Mouse (Mus musculus) MEL (cell line): Measurements from ENCODE around the gene Swsap1. TPM values are rescaled to one million over a fixed set of nuclear protein-coding genes. Genes with fewer than 3 reads are reported as not detected.

Experiments used
- DNase-seq: peaks from one replicate; pipeline ENCODE4 v3.0.0; 2011; ENCODE audit warnings: low read depth, low spot score
- H3K27ac ChIP-seq: 2 replicates; pipeline ENCODE4 v1.5.1; 2012; ENCODE audit warnings: low read depth, mild to moderate bottlenecking, control low read depth, low read length, moderate library complexity; ENCODE audit not compliant: control insufficient read depth
- H3K27me3 ChIP-seq, 2 experiments: fragments of 150-350 bp in 1 of 2; sonication (generic) in 1 of 2; 2 replicates each; pipeline ENCODE4 v1.6.1; 2012; ENCODE audit warnings: low read length in 2 of 2, mild to moderate bottlenecking in 2 of 2, improper control_type of control experiment in 1 of 2, moderate library complexity in 1 of 2; ENCODE audit not compliant: insufficient read depth in 2 of 2, control insufficient read depth in 1 of 2
- H3K36me3 ChIP-seq, 2 experiments: 2 replicates each; pipeline ENCODE4 v1.6.1; 2012 to 2014; ENCODE audit warnings: low read length in 2 of 2, improper control_type of control experiment in 1 of 2, inconsistent platforms in 1 of 2, mild to moderate bottlenecking in 1 of 2; ENCODE audit not compliant: insufficient read depth in 2 of 2, control insufficient read depth in 1 of 2
- H3K4me1 ChIP-seq, 2 experiments: fragments of 150-350 bp in 1 of 2; sonication (generic) in 1 of 2; 2 replicates each; pipeline ENCODE4 v1.6.1; 2012; ENCODE audit warnings: low read length in 2 of 2, improper control_type of control experiment in 1 of 2, mild to moderate bottlenecking in 1 of 2; ENCODE audit not compliant: insufficient read depth in 2 of 2, control insufficient read depth in 1 of 2
- H3K4me3 ChIP-seq, 2 experiments: fragments of 150-350 bp in 1 of 2; sonication (generic) in 1 of 2; 2 replicates each; pipeline ENCODE4 v1.5.1; 2012; ENCODE audit warnings: low read depth in 2 of 2, low read length in 2 of 2, mild to moderate bottlenecking in 2 of 2, moderate library complexity in 2 of 2, control low read depth in 1 of 2, improper control_type of control experiment in 1 of 2; ENCODE audit not compliant: control insufficient read depth in 1 of 2, insufficient read depth in 1 of 2
- H3K79me2 ChIP-seq: 2 replicates; pipeline ENCODE4 v1.6.1; 2012; ENCODE audit warnings: mild to moderate bottlenecking, low read length, moderate library complexity; ENCODE audit not compliant: control insufficient read depth, poor library complexity, insufficient read depth
- H3K9ac ChIP-seq: 2 replicates; pipeline ENCODE4 v1.6.1; 2012; ENCODE audit warnings: low read depth, mild to moderate bottlenecking, control low read depth, low read length, moderate library complexity; ENCODE audit not compliant: control insufficient read depth, poor library complexity, severe bottlenecking
- H3K9me3 ChIP-seq: fragments of 150-350 bp; sonication (generic); replicated peaks from 2 replicates; pipeline ENCODE4 v1.6.1; 2012; ENCODE audit warnings: mild to moderate bottlenecking, low read length, improper control_type of control experiment, moderate library complexity; ENCODE audit not compliant: insufficient read depth
- CTCF ChIP-seq, 3 experiments: IDR thresholded peaks in 2 of 3; conservative IDR thresholded peaks in 1 of 3; 2 replicates each; pipeline ENCODE4 v1.5.1; 2011 to 2012; ENCODE audit warnings: low read length in 3 of 3, low read depth in 2 of 3, mild to moderate bottlenecking in 2 of 3, improper control_type of control experiment in 1 of 3, inconsistent platforms in 1 of 3, mixed read lengths in 1 of 3, moderate library complexity in 1 of 3; ENCODE audit not compliant: control insufficient read depth in 1 of 3, insufficient read depth in 1 of 3, poor library complexity in 1 of 3, severe bottlenecking in 1 of 3
- E2F4 ChIP-seq: IDR thresholded peaks from 2 replicates; pipeline ENCODE4 v1.6.1; 2011; ENCODE audit warnings: low read depth, low read length, improper control_type of control experiment, borderline replicate concordance
- EP300 ChIP-seq, 2 experiments: IDR thresholded peaks; 2 replicates each; pipeline ENCODE4 v1.6.1; 2011; ENCODE audit warnings: improper control_type of control experiment in 2 of 2, low read length in 2 of 2, low read depth in 1 of 2, mild to moderate bottlenecking in 1 of 2
- ETS1 ChIP-seq: IDR thresholded peaks from 2 replicates; pipeline ENCODE4 v1.6.1; 2012; ENCODE audit warnings: low read depth, mild to moderate bottlenecking, inconsistent platforms, low read length, improper control_type of control experiment, moderate library complexity
- GABPA ChIP-seq: IDR thresholded peaks from 2 replicates; pipeline ENCODE4 v1.6.1; 2012; ENCODE audit warnings: low read depth, mild to moderate bottlenecking, inconsistent platforms, low read length, improper control_type of control experiment, moderate library complexity
- GATA1 ChIP-seq: IDR thresholded peaks from 2 replicates; pipeline ENCODE4 v1.6.1; 2011; ENCODE audit warnings: low read depth, low read length, improper control_type of control experiment
- HCFC1 ChIP-seq: IDR thresholded peaks from 2 replicates; pipeline ENCODE4 v1.6.1; 2012; ENCODE audit warnings: low read depth, mild to moderate bottlenecking, inconsistent platforms, low read length, improper control_type of control experiment, moderate library complexity
- JUND ChIP-seq: IDR thresholded peaks from 2 replicates; pipeline ENCODE4 v1.6.1; 2011; ENCODE audit warnings: low read depth, mild to moderate bottlenecking, improper control_type of control experiment, low read length
- MAX ChIP-seq: IDR thresholded peaks from 2 replicates; pipeline ENCODE4 v1.6.1; 2011; ENCODE audit warnings: low read length, improper control_type of control experiment
- MAZ ChIP-seq: IDR thresholded peaks from 2 replicates; pipeline ENCODE4 v1.6.1; 2012; ENCODE audit warnings: low read depth, mild to moderate bottlenecking, inconsistent platforms, low read length, improper control_type of control experiment
- MXI1 ChIP-seq: IDR thresholded peaks from 2 replicates; pipeline ENCODE4 v1.6.1; 2011; ENCODE audit warnings: mild to moderate bottlenecking, low read depth, low read length, improper control_type of control experiment
- MYB ChIP-seq: IDR thresholded peaks from 2 replicates; pipeline ENCODE4 v1.6.1; 2011; ENCODE audit warnings: mild to moderate bottlenecking, low read depth, low read length, improper control_type of control experiment
- MYC ChIP-seq: IDR thresholded peaks from 2 replicates; pipeline ENCODE4 v1.6.1; 2011; ENCODE audit warnings: low read depth, mild to moderate bottlenecking, low read length, improper control_type of control experiment, moderate library complexity
- POLR2A ChIP-seq, 2 experiments: IDR thresholded peaks; 2 replicates each; pipeline ENCODE4 v1.6.1; 2011 to 2012; ENCODE audit warnings: low read length in 2 of 2, mild to moderate bottlenecking in 2 of 2, control low read depth in 1 of 2, improper control_type of control experiment in 1 of 2, low read depth in 1 of 2, moderate library complexity in 1 of 2; ENCODE audit not compliant: control insufficient read depth in 1 of 2, insufficient read depth in 1 of 2, poor library complexity in 1 of 2
- RAD21 ChIP-seq: IDR thresholded peaks from 2 replicates; pipeline ENCODE4 v1.6.1; 2011; ENCODE audit warnings: mild to moderate bottlenecking, low read depth, low read length, improper control_type of control experiment
- RCOR1 ChIP-seq: IDR thresholded peaks from 2 replicates; pipeline ENCODE4 v1.6.1; 2012; ENCODE audit warnings: low read depth, mild to moderate bottlenecking, inconsistent platforms, low read length, improper control_type of control experiment
- TBP ChIP-seq: IDR thresholded peaks from 2 replicates; pipeline ENCODE4 v1.8.0; 2011; ENCODE audit warnings: low read depth, low read length, improper control_type of control experiment
- TCF12 ChIP-seq: IDR thresholded peaks from 2 replicates; pipeline ENCODE4 v1.6.1; 2014; ENCODE audit warnings: low read depth, mild to moderate bottlenecking, inconsistent platforms, low read length, improper control_type of control experiment, moderate library complexity
- UBTF ChIP-seq: IDR thresholded peaks from 2 replicates; pipeline ENCODE4 v1.6.1; 2012; ENCODE audit warnings: low read depth, mild to moderate bottlenecking, inconsistent platforms, low read length, improper control_type of control experiment, moderate library complexity, borderline replicate concordance; ENCODE audit not compliant: insufficient read depth
- USF1 ChIP-seq: IDR thresholded peaks from 2 replicates; pipeline ENCODE4 v1.6.1; 2014; ENCODE audit warnings: low read depth, mild to moderate bottlenecking, inconsistent platforms, low read length, improper control_type of control experiment, moderate library complexity
- USF2 ChIP-seq, 2 experiments: IDR thresholded peaks; 2 replicates each; pipeline ENCODE4 v1.6.1; 2011 to 2012; ENCODE audit warnings: improper control_type of control experiment in 2 of 2, low read length in 2 of 2, borderline replicate concordance in 1 of 2, inconsistent platforms in 1 of 2, low read depth in 1 of 2, mild to moderate bottlenecking in 1 of 2; ENCODE audit not compliant: insufficient read depth in 1 of 2
- ZC3H11A ChIP-seq: IDR thresholded peaks from 2 replicates; pipeline ENCODE4 v1.6.1; 2012; ENCODE audit warnings: low read depth, mild to moderate bottlenecking, inconsistent platforms, low read length, improper control_type of control experiment
- ZKSCAN1 ChIP-seq: IDR thresholded peaks from 2 replicates; pipeline ENCODE4 v1.6.1; 2012; ENCODE audit warnings: low read depth, mild to moderate bottlenecking, inconsistent platforms, low read length, improper control_type of control experiment, moderate library complexity
- ZMIZ1 ChIP-seq: IDR thresholded peaks from 2 replicates; pipeline ENCODE4 v1.6.1; 2012; ENCODE audit warnings: low read depth, mild to moderate bottlenecking, inconsistent platforms, low read length, improper control_type of control experiment, moderate library complexity
- polyA plus RNA-seq, 2 experiments: library from polyadenylated mRNA; stranded (reverse) in 1 of 2; unstranded in 1 of 2; fragments of >175 nt in 1 of 2; fragments of >200 nt in 1 of 2; gene quantifications; 2 replicates each; pipeline versions ENCODE4 v1.2.1 to v1.2.4; 2012; ENCODE audit warnings: low replicate concordance in 2 of 2, low read depth in 1 of 2; ENCODE audit not compliant: insufficient read length in 2 of 2, insufficient read depth in 1 of 2, missing spikeins in 1 of 2
- total RNA-seq: library from RNA; depleted of rRNA; stranded (reverse); fragments of 300-350 nt; gene quantifications from 2 replicates; pipeline ENCODE4 v1.2.3, GENCODE M21; 2012

The Swsap1 gene
- total and polyA plus RNA-seq, 3 experiments, result 17.2 to 19.3 TPM; not detected in 1

DNA sequence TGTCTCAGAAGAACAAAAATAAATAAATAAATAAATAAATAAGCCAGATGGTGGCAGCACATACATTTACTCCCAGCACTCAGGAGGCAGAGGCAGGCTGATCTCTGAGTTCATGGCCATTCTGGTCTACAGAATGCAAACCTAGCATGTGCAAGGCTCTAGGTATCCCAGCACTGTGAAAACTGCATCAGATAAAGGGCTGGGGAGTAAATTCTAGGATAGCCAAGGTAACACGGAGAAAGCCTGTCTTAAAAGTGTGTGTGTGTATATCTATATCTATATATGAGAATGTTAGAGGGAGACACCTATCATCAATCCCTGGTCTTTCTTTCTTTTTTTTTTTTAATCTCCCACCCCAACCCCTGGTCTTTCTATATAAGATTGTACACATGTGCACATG is 30.0 kb upstream of the Swsap1 start:
- no peak overlapping the region for H3K27ac ChIP-seq
- no peak overlapping the region for H3K9ac ChIP-seq
- no peaks in the 10 kb centered on the region for H3K27me3 ChIP-seq
- H3K36me3 ChIP-seq, result peaks cover 2 to 28% of the 10 kb centered on the region in 2 experiments
- DNase-seq, result no peak
- peaks cover 8% of the 10 kb centered on the region for H3K79me2 ChIP-seq
- H3K9me3 ChIP-seq, result no peaks in the 10 kb centered on the region
- TF ChIP-seq ZC3H11A (peak; percentile 20; the same call in 1 of the 2 replicates), UBTF (no peak), GATA1 (0 out of 2 replicates have a peak, but pooled peaks have one; percentile 8), TCF12 (0 out of 2 replicates have a peak, but pooled peaks have one; percentile 6), E2F4 (0 out of 2 replicates have a peak, but pooled peaks have one; percentile 52), TBP (no peak), CTCF (IDR thresholded peaks at IDR 0.05 in 2 of 3, conservative IDR thresholded peaks at IDR 0.05 in 1 of 3; ENCODE audit: control insufficient read depth in 1 of 3, insufficient read depth in 1 of 3, low read depth in 2 of 3, low read length in 3 of 3, poor library complexity in 1 of 3, severe bottlenecking in 1 of 3) (no peak; a peak in 1 of 6 replicates), HCFC1 (no peak), MYC (peak; percentile 32; the same call in 1 of the 2 replicates)
- no peak overlapping the region for H3K4me3 ChIP-seq
- H3K4me1 ChIP-seq, result peaks cover 17 to 34% of the 10 kb centered on the region in 2 experiments

DNA sequence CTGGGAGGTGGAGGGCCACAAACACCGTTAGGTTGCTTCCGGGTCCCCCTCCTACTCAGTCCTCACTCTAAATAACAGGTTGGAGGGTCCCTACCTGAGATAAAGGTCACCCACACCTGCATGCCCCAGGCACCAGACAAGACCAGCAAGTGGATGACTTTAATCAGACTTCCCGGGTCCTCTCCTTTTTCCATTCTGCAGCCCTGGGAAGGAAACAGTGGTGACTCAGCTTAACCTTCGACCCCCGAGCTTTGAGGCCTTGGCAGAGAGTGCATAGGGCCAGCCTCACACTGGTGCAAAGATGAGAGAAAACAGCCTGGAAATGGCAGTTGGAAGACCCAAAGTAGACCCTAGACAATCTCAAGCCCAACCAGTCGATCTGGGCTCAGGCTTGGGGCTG is 29.4 kb upstream of the Swsap1 start:
- peaks cover 8% of the 10 kb centered on the region for H3K79me2 ChIP-seq
- H3K9ac ChIP-seq, result peak overlapping the region; percentile 64
- no peaks in the 10 kb centered on the region for H3K9me3 ChIP-seq
- peaks cover 17 to 34% of the 10 kb centered on the region in 2 experiments for H3K4me1 ChIP-seq
- no peak for DNase-seq
- no peaks in the 10 kb centered on the region for H3K27me3 ChIP-seq
- peaks cover 2 to 28% of the 10 kb centered on the region in 2 experiments for H3K36me3 ChIP-seq
- TF ChIP-seq MAZ (no peak), TBP (no peak), ZKSCAN1 (no peak), TCF12 (no peak), EP300 (IDR thresholded peaks at IDR 0.05; ENCODE audit: low read depth in 1 of 2, low read length in 2 of 2) (no peak)
- H3K27ac ChIP-seq, result no peak overlapping the region
- H3K4me3 ChIP-seq, result peak overlapping the region; percentile 50 to 82; a peak in 3 of 4 replicates

DNA sequence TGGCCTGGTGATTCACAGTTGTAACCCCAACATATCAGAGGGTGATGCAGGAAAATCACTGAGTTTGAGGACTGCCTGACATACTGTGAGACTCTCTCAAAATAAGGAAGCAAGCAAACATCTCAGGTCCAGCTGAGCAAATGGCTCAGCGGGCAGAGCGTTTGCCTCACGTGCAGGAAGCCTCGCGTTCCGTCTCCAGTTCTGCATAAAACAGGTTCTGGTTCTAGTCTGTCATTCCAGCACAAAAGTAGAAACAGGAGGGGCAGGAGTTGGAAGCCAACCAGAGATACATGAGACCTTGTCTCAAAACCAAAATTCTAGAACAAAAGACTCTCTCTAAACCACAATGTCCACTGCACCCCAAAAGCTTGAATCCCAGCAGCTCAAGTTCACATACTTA is 28.8 kb upstream of the Swsap1 start:
- peak; percentile 86 for DNase-seq
- peaks cover 21 to 39% of the 10 kb centered on the region in 2 experiments for H3K4me1 ChIP-seq
- H3K9me3 ChIP-seq, result no peaks in the 10 kb centered on the region
- H3K27ac ChIP-seq, result peak overlapping the region; percentile 36
- peak overlapping the region; percentile 50 to 82 for H3K4me3 ChIP-seq
- H3K36me3 ChIP-seq, result peaks cover 2 to 33% of the 10 kb centered on the region in 2 experiments
- H3K79me2 ChIP-seq, result peaks cover 8% of the 10 kb centered on the region
- H3K9ac ChIP-seq, result peak overlapping the region; percentile 64
- no peaks in the 10 kb centered on the region for H3K27me3 ChIP-seq
- TF ChIP-seq JUND (no peak), EP300 (IDR thresholded peaks at IDR 0.05; ENCODE audit: low read depth in 1 of 2, low read length in 2 of 2) (no peak; a peak in 1 of 4 replicates), ZC3H11A (no peak), MYB (no peak), RCOR1 (peak; percentile 36; the same call in 1 of the 2 replicates), RAD21 (no peak), MAX (peak; percentile 82), POLR2A (IDR thresholded peaks at IDR 0.05; ENCODE audit: control insufficient read depth in 1 of 2, insufficient read depth in 1 of 2, low read depth in 1 of 2, low read length in 2 of 2, poor library complexity in 1 of 2) (no peak), USF2 (IDR thresholded peaks at IDR 0.05; ENCODE audit: borderline replicate concordance in 1 of 2, insufficient read depth in 1 of 2, low read depth in 1 of 2, low read length in 2 of 2) (no peak), HCFC1 (no peak), TBP (no peak; the same call in 1 of the 2 replicates), MXI1 (peak; percentile 81; the same call in 1 of the 2 replicates), GABPA (no peak), USF1 (peak; percentile 46; the same call in 1 of the 2 replicates), ZMIZ1 (no peak), ETS1 (peak; percentile 69; the same call in 1 of the 2 replicates), CTCF (IDR thresholded peaks at IDR 0.05 in 2 of 3, conservative IDR thresholded peaks at IDR 0.05 in 1 of 3; ENCODE audit: control insufficient read depth in 1 of 3, insufficient read depth in 1 of 3, low read depth in 2 of 3, low read length in 3 of 3, poor library complexity in 1 of 3, severe bottlenecking in 1 of 3) (no peak)
